Mouse (Mus musculus) left cerebral cortex, adult 18-20 months (tissue): Measurements from ENCODE around the gene Fam3b. TPM values are rescaled to one million over a fixed set of nuclear protein-coding genes. Genes with fewer than 3 reads are reported as not detected.

Experiments
- DNase-seq, 2 experiments: peaks; one replicate each; pipeline ENCODE4 v3.0.0; 2021 to 2022; ENCODE audit warnings: low spot score in 2 of 2, mixed read lengths in 1 of 2
- long read RNA-seq, 2 experiments: library from polyadenylated mRNA; stranded (forward); transcript quantifications; one replicate each; pipeline ENCODE4 v2.0.0; 2021
- total RNA-seq, 2 experiments: library from RNA; stranded (reverse); gene quantifications; 2 replicates each; pipeline ENCODE4 v1.2.3; 2021

Fam3b gene
- not detected for total RNA-seq
- long read RNA-seq, experiment 1, partial matches to known transcripts: 0 of 1 reads
- long read RNA-seq, experiment 1, other reads (novel, unspliced or antisense): 1 of 1 reads
- long read RNA-seq, experiment 2: 0 reads

- DNase-seq: no peak
These were observed at the start of gene Fam3b for GRCm38 (mm10) chr16:97514099-97514940. Gene Fam3b, minus strand, starts transcription at chr16:97514816.

- no peak for DNase-seq
These were observed 29.7 kb upstream of the Fam3b start for GRCm38 (mm10) chr16:97544340-97544739.

GRCm38 (mm10) chr16:97536859-97537258 lies 22.2 kb upstream of the Fam3b start:
- DNase-seq: no peak

GRCm38 (mm10) chr16:97535808-97536413 lies 21.3 kb upstream of the Fam3b start:
- DNase-seq: peak; percentile 38 to 42

- peak; percentile 11 to 37 for DNase-seq
These were observed 20.4 kb upstream of the Fam3b start for GRCm38 (mm10) chr16:97534876-97535461.

GRCm38 (mm10) chr16:97534448-97534847 lies 19.8 kb upstream of the Fam3b start:
- DNase-seq: no peak

- DNase-seq: no peak
These were observed 19.1 kb upstream of the Fam3b start for GRCm38 (mm10) chr16:97533751-97534150.

- DNase-seq: no peak
These were observed 18.5 kb upstream of the Fam3b start for GRCm38 (mm10) chr16:97533126-97533525.

GRCm38 (mm10) chr16:97529241-97529640 lies 14.6 kb upstream of the Fam3b start:
- DNase-seq: no peak

- DNase-seq: peak; percentile 33 to 50
These were observed 8.4 kb upstream of the Fam3b start for GRCm38 (mm10) chr16:97523024-97523423.

- no peak for DNase-seq
These were observed 7.4 kb upstream of the Fam3b start for GRCm38 (mm10) chr16:97521983-97522382.

GRCm38 (mm10) chr16:97516341-97516740 lies 1.7 kb upstream of the Fam3b start:
- no peak for DNase-seq

- DNase-seq: no peak
These were observed 2.3 kb downstream of the Fam3b start for GRCm38 (mm10) chr16:97512347-97512751.

GRCm38 (mm10) chr16:97511495-97511894 lies 3.1 kb downstream of the Fam3b start:
- no peak for DNase-seq

GRCm38 (mm10) chr16:97510849-97511248 lies 3.8 kb downstream of the Fam3b start:
- no peak for DNase-seq

GRCm38 (mm10) chr16:97507783-97508182 lies 6.8 kb downstream of the Fam3b start:
- no peak for DNase-seq

- no peak for DNase-seq
These were observed 9.8 kb downstream of the Fam3b start for GRCm38 (mm10) chr16:97504793-97505192.

GRCm38 (mm10) chr16:97503849-97504248 lies 10.8 kb downstream of the Fam3b start:
- DNase-seq: no peak

GRCm38 (mm10) chr16:97500901-97501300 lies 13.7 kb downstream of the Fam3b start:
- DNase-seq: no peak

- DNase-seq: no peak
These were observed 15.2 kb downstream of the Fam3b start for GRCm38 (mm10) chr16:97499450-97499849.

GRCm38 (mm10) chr16:97498139-97498538 lies 16.5 kb downstream of the Fam3b start:
- no peak for DNase-seq

- no peak for DNase-seq
These were observed 16.9 kb downstream of the Fam3b start for GRCm38 (mm10) chr16:97497682-97498081.
